8 mouse cellular contexts compared by ENCODE assay signal in the genomic region with DNA sequence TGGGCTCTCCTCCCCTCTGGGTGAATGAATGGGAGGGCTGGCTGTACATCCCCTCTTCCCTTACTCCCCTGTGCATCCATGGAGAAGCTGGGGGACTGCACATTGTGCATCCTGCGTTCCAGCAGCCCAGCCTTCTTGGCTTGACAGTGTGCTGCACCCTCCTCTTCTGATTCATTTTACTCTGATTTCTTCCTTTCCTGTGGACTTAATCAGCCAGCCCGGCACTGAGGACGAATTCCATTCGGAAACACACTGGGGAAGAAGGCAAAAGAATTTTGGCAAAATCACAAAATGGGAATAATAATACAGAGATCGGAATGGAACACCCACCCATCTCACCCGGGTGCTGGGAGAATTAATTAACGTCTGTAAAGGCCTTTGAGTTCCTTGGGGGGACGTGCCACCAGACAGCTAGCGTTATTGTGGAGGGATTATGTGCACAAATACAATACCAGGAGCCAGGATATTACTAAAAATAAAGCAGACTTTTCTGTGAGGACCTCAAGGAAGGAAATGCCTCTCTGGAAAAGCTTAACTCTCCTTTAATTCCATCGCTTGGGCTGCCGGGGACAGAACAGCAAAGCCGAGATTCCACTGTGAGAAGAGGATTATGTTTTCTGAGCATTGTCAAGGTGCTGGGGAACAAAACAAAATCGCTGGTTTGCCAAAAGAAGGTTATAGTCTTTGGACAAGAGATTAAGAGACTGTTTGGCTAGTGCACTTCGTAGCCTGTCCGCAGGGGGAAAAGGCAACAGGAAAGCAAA. TPM values are rescaled to one million over a fixed set of nuclear protein-coding genes. Genes with fewer than 3 reads are reported as not detected.
DNase-seq lines count a peak whose midpoint lies in the region; ATAC-seq and TF ChIP-seq lines count a peak whose summit lies in the region.

No protein-coding gene starts in this region.

- H3K4me3 ChIP-seq in ES-E14 (ENCODE audit: insufficient read depth in 1 of 2, low read depth in 1 of 2, low read length in 2 of 2, poor library complexity in 1 of 2, severe bottlenecking in 1 of 2): peak overlapping the region; percentile 37 to 44
- H3K4me3 ChIP-seq in intestine, embryonic 14.5 days (ENCODE audit: low read depth, low read length): no peak overlapping the region
- H3K4me3 ChIP-seq in liver, embryonic 16.5 days (ENCODE audit: low read depth, low read length): no peak overlapping the region

- peak overlapping the region; percentile 26; the same call in 1 of the 2 replicates for H3K9ac ChIP-seq in ES-E14 (ENCODE audit: insufficient read depth, low read depth, low read length, poor library complexity, severe bottlenecking)
- H3K9ac ChIP-seq in intestine, embryonic 14.5 days (ENCODE audit: low read length): 0 out of 2 replicates have a peak overlapping the region, but pooled peaks have one; percentile 20
- no peak overlapping the region for H3K9ac ChIP-seq in liver, embryonic 16.5 days (ENCODE audit: low read depth, low read length)

- no peaks in the 10 kb centered on the region for H3K9me3 ChIP-seq in ES-E14 (ENCODE audit: control insufficient read depth, insufficient read depth, low read depth, low read length)
- H3K9me3 ChIP-seq in intestine, embryonic 14.5 days (ENCODE audit: control insufficient read depth, low read length): no peaks in the 10 kb centered on the region
- H3K9me3 ChIP-seq in liver, embryonic 16.5 days (replicated peaks; ENCODE audit: control insufficient read depth, low read length): no peaks in the 10 kb centered on the region

- in situ Hi-C loops in ES-E14 (cut with MboI; ENCODE audit: low sequenced_read_pairs in 2 of 2, unreplicated experiment in 2 of 2): no loop called here

- no peak for DNase-seq in cerebellum, postnatal 4 days (ENCODE audit: low spot score in 2 of 2)
- no peak for DNase-seq in ES-E14 (ENCODE audit: low read depth, low spot score)
- DNase-seq in gastrocnemius, postnatal 10 days: peak; percentile 27
- peak; percentile 67 for DNase-seq in intestine, embryonic 14.5 days (ENCODE audit: low spot score)
- no peak for DNase-seq in thymus, postnatal 0 days (ENCODE audit: low spot score)
- no peak for DNase-seq in adrenal gland, postnatal 4 days (ENCODE audit: low spot score in 2 of 2)

- peak overlapping the region; percentile 39 for H3K4me2 ChIP-seq in intestine, embryonic 14.5 days (ENCODE audit: low read length)
- H3K4me2 ChIP-seq in liver, embryonic 16.5 days (ENCODE audit: low read depth, low read length): peak overlapping the region; percentile 2; the same call in 1 of the 2 replicates

- peaks cover 0 to 7% of the 10 kb centered on the region in 2 experiments; a peak in 1 of 4 replicates for H3K4me1 ChIP-seq in ES-E14 (ENCODE audit: control insufficient read depth in 2 of 2, insufficient read depth in 2 of 2, low read length in 2 of 2, poor library complexity in 1 of 2)
- H3K4me1 ChIP-seq in intestine, embryonic 14.5 days (replicated peaks; ENCODE audit: control insufficient read depth, insufficient read depth, low read length): peaks cover 14% of the 10 kb centered on the region
- no peaks in the 10 kb centered on the region; the same call in 1 of the 2 replicates for H3K4me1 ChIP-seq in liver, embryonic 16.5 days (ENCODE audit: control insufficient read depth, low read depth, low read length)

- no peak overlapping the region for H3K27ac ChIP-seq in ES-E14 (ENCODE audit: insufficient read depth, low read depth, low read length, poor library complexity, severe bottlenecking)
- H3K27ac ChIP-seq in intestine, embryonic 14.5 days (ENCODE audit: low read depth): peak overlapping the region; percentile 51
- no peak overlapping the region for H3K27ac ChIP-seq in liver, embryonic 16.5 days (ENCODE audit: low read length)

- 26% methylated on average over 15 of the region's 15 CpGs for WGBS in intestine, embryonic 14.5 days
- WGBS in liver, embryonic 16.5 days (ENCODE audit: insufficient replicate concordance): 48% methylated on average over 15 of the region's 15 CpGs

- ATAC-seq in cerebellum, adult (ENCODE audit: insufficient number of reproducible peaks, low FRiP score, low TSS enrichment): peak; percentile 46; the same call in 1 of the 2 replicates
- no peak for ATAC-seq in intestine, embryonic 14.5 days (replicated peaks; ENCODE audit: low FRiP score, low TSS enrichment, low read depth)
- no peak for ATAC-seq in liver, embryonic 16.5 days (ENCODE audit: low read depth)

- H3K36me3 ChIP-seq in ES-E14 (ENCODE audit: control insufficient read depth, insufficient read depth, low read length, poor library complexity, severe bottlenecking): no peaks in the 10 kb centered on the region
- no peaks in the 10 kb centered on the region for H3K36me3 ChIP-seq in intestine, embryonic 14.5 days (ENCODE audit: control insufficient read depth, insufficient read depth, low read length)
- no peaks in the 10 kb centered on the region for H3K36me3 ChIP-seq in liver, embryonic 16.5 days (ENCODE audit: control insufficient read depth, insufficient read depth)

- no peaks in the 10 kb centered on the region for H3K27me3 ChIP-seq in intestine, embryonic 14.5 days (replicated peaks; ENCODE audit: control insufficient read depth, insufficient read depth, low read length)
- H3K27me3 ChIP-seq in liver, embryonic 16.5 days (ENCODE audit: control insufficient read depth, insufficient read depth, low read depth, low read length): no peaks in the 10 kb centered on the region

TF ChIP-seq in ES-E14, 5 proteins besides CTCF, POLR2A, EP300 and RAD21:
- TF ChIP-seq HCFC1 (IDR thresholded peaks at IDR 0.05; ENCODE audit: borderline replicate concordance, insufficient read depth, low read length) (no peak), ZNF384 (IDR thresholded peaks at IDR 0.05; ENCODE audit: low read depth, low read length) (no peak), MAFK (IDR thresholded peaks at IDR 0.05; ENCODE audit: insufficient read depth, low read depth, low read length) (no peak), ZC3H11A (IDR thresholded peaks at IDR 0.05; ENCODE audit: borderline replicate concordance, low read depth, low read length) (no peak), CHD2 (IDR thresholded peaks at IDR 0.05; ENCODE audit: low read depth, low read length) (no peak)

RNA-seq across cellular contexts. Expression of a gene that starts 53.6 kb away (rescaled TPM):
- 7.1 and 9.8 TPM in 2 replicates for total RNA-seq in ES-E14 (2012; rRNA removed)
- 10 to 100 TPM; 51.7 to 61.1 TPM for total RNA-seq in gastrocnemius, postnatal 10 days (2021)
- 18.4 and 18.5 TPM in 2 replicates for polyA plus RNA-seq in intestine, embryonic 14.5 days (2014; fragmentation: Nextera tagmentation; extraction: Ambion mirVana)
- polyA plus RNA-seq in liver, embryonic 16.5 days (2015; fragmentation: Nextera tagmentation; extraction: Ambion mirVana): 2.8 and 2.9 TPM in 2 replicates
- polyA plus RNA-seq in thymus, postnatal 0 days (2015; fragmentation: Nextera tagmentation; extraction: Ambion mirVana): 3.2 and 4.5 TPM in 2 replicates
- total RNA-seq in adrenal gland, postnatal 4 days (2021): 10 to 100 TPM; 35.4 to 40.6 TPM

Comparison
In these comparisons a context has a peak if more than half of its experiments do, and no peak if none do; other contexts are left out.
1. DNase-seq: peak in gastrocnemius, postnatal 10 days (single experiment) and intestine, embryonic 14.5 days (single experiment); none in cerebellum, postnatal 4 days (0 of 2), ES-E14 (single experiment), thymus, postnatal 0 days (single experiment) and adrenal gland, postnatal 4 days (0 of 2).
2. H3K4me3 ChIP-seq: peak in ES-E14 (2 of 2); none in intestine, embryonic 14.5 days (single experiment) and liver, embryonic 16.5 days (single experiment).